Comparison of ENCODE assay signal across 12 mouse cellular contexts in genomic region chr11:117204606-117205005, GRCm38 (mm10). TPM values are rescaled to one million over a fixed set of nuclear protein-coding genes. Genes with fewer than 3 reads are reported as not detected.
A peak's percentile ranks its signal among the peaks of the same experiment; 100 is the strongest.
DNase-seq lines count a peak whose midpoint lies in the region; ATAC-seq lines count a peak whose summit lies in the region.
"Had no signal": no experiment of that assay in that cellular context is flagged by ENCODE, and none has a peak within 500 bp of the region (broad histone marks: within the 10 kb centered on the region; RNA-seq: fewer than 3 reads in every experiment).

No protein-coding gene starts in this region.

- H3K27ac ChIP-seq in kidney, embryonic 15.5 days = peak overlapping the region; percentile 54; the same call in 1 of the 2 replicates
- H3K27ac ChIP-seq in liver, embryonic 12.5 days = peak overlapping the region; percentile 69
- no peak overlapping the region for H3K27ac ChIP-seq in hindbrain, embryonic 11.5 days (ENCODE audit: low read depth, low read length)
- H3K27ac ChIP-seq: lung, embryonic 15.5 days had no signal

- no peak overlapping the region for H3K4me3 ChIP-seq in kidney, embryonic 15.5 days (replicated peaks)
- H3K4me3 ChIP-seq in liver, embryonic 12.5 days = no peak overlapping the region
- no peak overlapping the region for H3K4me3 ChIP-seq in hindbrain, embryonic 11.5 days (ENCODE audit: low read depth, low read length)
- H3K4me3 ChIP-seq: erythroblast, embryonic 14.5 days; lung, embryonic 15.5 days had no signal

- DNase-seq in kidney, adult 18-20 months = peak; percentile 66
- DNase-seq in kidney, postnatal 10 days = no peak
- DNase-seq in yolk sac, embryonic 10.5 days (ENCODE audit: low spot score) = peak; percentile 83
- no peak for DNase-seq in hindbrain, embryonic 11.5 days (ENCODE audit: low spot score)
- DNase-seq: forebrain, postnatal 0 days; right cerebral cortex, postnatal 25 days had no signal

- H3K4me2 ChIP-seq in kidney, embryonic 15.5 days = no peak overlapping the region
- peak overlapping the region; percentile 27; the same call in 1 of the 2 replicates for H3K4me2 ChIP-seq in liver, embryonic 12.5 days
- no peak overlapping the region for H3K4me2 ChIP-seq in hindbrain, embryonic 11.5 days (replicated peaks; ENCODE audit: low read depth, low read length)
- H3K4me2 ChIP-seq: lung, embryonic 15.5 days had no signal

- H3K9me3 ChIP-seq in kidney, embryonic 15.5 days (replicated peaks) = no peaks in the 10 kb centered on the region
- no peaks in the 10 kb centered on the region for H3K9me3 ChIP-seq in liver, embryonic 12.5 days (replicated peaks)
- no peaks in the 10 kb centered on the region for H3K9me3 ChIP-seq in hindbrain, embryonic 11.5 days (ENCODE audit: control insufficient read depth, low read length)
- H3K9me3 ChIP-seq: lung, embryonic 15.5 days had no signal

- no peaks in the 10 kb centered on the region for H3K36me3 ChIP-seq in kidney, embryonic 15.5 days
- H3K36me3 ChIP-seq in liver, embryonic 12.5 days = 0 out of 2 replicates have a peak, but pooled peaks cover 5% of the 10 kb centered on the region
- H3K36me3 ChIP-seq in hindbrain, embryonic 11.5 days (ENCODE audit: control insufficient read depth, insufficient read depth, low read length) = no peaks in the 10 kb centered on the region
- H3K36me3 ChIP-seq: lung, embryonic 15.5 days had no signal

- ATAC-seq in kidney, embryonic 15.5 days (replicated peaks; ENCODE audit: low FRiP score) = no peak
- ATAC-seq in liver, embryonic 12.5 days = peak; percentile 68
- no peak for ATAC-seq in erythroblast, adult 5-6 weeks (replicated peaks; ENCODE audit: low FRiP score, poor library complexity, severe bottlenecking)
- ATAC-seq in hindbrain, embryonic 11.5 days (ENCODE audit: low FRiP score) = no peak
- ATAC-seq: forebrain, postnatal 0 days had no signal

- peaks cover 79% of the 10 kb centered on the region for H3K4me1 ChIP-seq in kidney, embryonic 15.5 days
- H3K4me1 ChIP-seq in liver, embryonic 12.5 days = peaks cover 30% of the 10 kb centered on the region
- peaks cover 3% of the 10 kb centered on the region for H3K4me1 ChIP-seq in hindbrain, embryonic 11.5 days (replicated peaks; ENCODE audit: control insufficient read depth, insufficient read depth, low read length)

- H3K27me3 ChIP-seq in kidney, embryonic 15.5 days = peaks cover 15% of the 10 kb centered on the region
- H3K27me3 ChIP-seq in liver, embryonic 12.5 days (replicated peaks) = peaks cover 52% of the 10 kb centered on the region
- H3K27me3 ChIP-seq in hindbrain, embryonic 11.5 days (ENCODE audit: control insufficient read depth, insufficient read depth, low read length) = peaks cover 16% of the 10 kb centered on the region
- H3K27me3 ChIP-seq: Patski had no signal

- WGBS in kidney, embryonic 15.5 days = 74% methylated on average over 8 of the region's 8 CpGs
- WGBS in liver, embryonic 12.5 days (ENCODE audit: insufficient replicate concordance) = 52% methylated on average over 8 of the region's 8 CpGs
- 90% methylated on average over 8 of the region's 8 CpGs for WGBS in hindbrain, embryonic 11.5 days

- no peak overlapping the region for H3K9ac ChIP-seq in kidney, embryonic 15.5 days
- no peak overlapping the region for H3K9ac ChIP-seq in liver, embryonic 12.5 days
- H3K9ac ChIP-seq in hindbrain, embryonic 11.5 days (ENCODE audit: low read depth, low read length) = no peak overlapping the region
- H3K9ac ChIP-seq: forebrain, postnatal 0 days; lung, embryonic 15.5 days had no signal

RNA-seq across cellular contexts. Expression of gene Sept9, which starts 5.1 kb away (rescaled TPM):
- polyA plus RNA-seq in kidney, embryonic 15.5 days (2015; fragmentation: Nextera tagmentation; extraction: Ambion mirVana) = 120 and 126 TPM in 2 replicates
- polyA plus RNA-seq in liver, embryonic 12.5 days (2016; fragmentation: Nextera tagmentation; extraction: Ambion mirVana) = 69.8 and 72.0 TPM in 2 replicates
- total RNA-seq in erythroblast, adult 5-6 weeks (2015; ENCODE audit: low replicate concordance) = 29.0 and 33.4 TPM in 2 replicates
- 31.9 and 35.1 TPM in 2 replicates for total RNA-seq in erythroblast, adult 5-6 weeks (2017; ENCODE audit: low replicate concordance)
- polyA plus RNA-seq in hindbrain, embryonic 11.5 days (2014; fragmentation: Nextera tagmentation; extraction: Ambion mirVana) = 126 and 141 TPM in 2 replicates

Comparison
In these comparisons a context has a peak if more than half of its experiments do, and no peak if none do; other contexts are left out.
1. DNase-seq: peak in kidney, adult 18-20 months (single experiment) and yolk sac, embryonic 10.5 days (single experiment); none in kidney, postnatal 10 days (single experiment) and hindbrain, embryonic 11.5 days (single experiment).